Mouse (Mus musculus) left cerebral cortex, postnatal 25 days (tissue): ENCODE measurements around the gene Esp18. TPM values are rescaled to one million over a fixed set of nuclear protein-coding genes. Genes with fewer than 3 reads are reported as not detected.

ENCODE experiments used
- DNase-seq, 2 experiments: peaks; one replicate each; pipeline ENCODE4 v3.0.0; 2022; ENCODE audit warnings: low spot score in 2 of 2, mixed read lengths in 1 of 2
- intact Hi-C: fragments of 180-260 bp; cut with DNase I; formaldehyde crosslinking; loops from one replicate; pipeline ENCODE4 v1.15.1; 2025
- microRNA-seq, 2 experiments: library from miRNA; unstranded; fragments of <30 nt; microRNA quantifications; one replicate each; pipeline ENCODE4 v1.2.0; 2022
- total RNA-seq, 2 experiments: library from RNA; stranded (reverse); gene quantifications; 2 replicates each; pipeline ENCODE4 v1.2.3; 2021

Esp18 gene
- not detected for total RNA-seq

DNA sequence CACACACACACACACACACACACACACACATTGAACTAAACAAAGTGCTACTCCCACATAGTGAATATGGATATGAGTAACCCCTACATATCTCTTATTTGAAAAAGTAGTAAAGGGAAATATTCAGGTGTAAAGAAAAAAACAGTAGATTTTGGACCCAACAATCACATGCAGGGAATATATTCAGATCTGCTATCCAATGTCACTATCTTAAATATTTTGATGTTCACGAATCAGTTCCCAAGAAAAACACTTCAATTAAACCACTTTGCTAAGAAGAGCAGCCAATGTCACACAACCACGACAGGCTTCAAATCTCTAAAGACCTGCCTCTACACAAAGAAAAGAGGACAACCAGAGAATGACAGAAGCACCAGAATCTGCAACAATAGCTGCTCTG, at the start of gene Esp18:
TSS of gene Esp18 (plus strand) at position 301 of the 400 bp plus-strand sequence.
- DNase-seq = no peak
- intact Hi-C loops = no loop called here

DNA sequence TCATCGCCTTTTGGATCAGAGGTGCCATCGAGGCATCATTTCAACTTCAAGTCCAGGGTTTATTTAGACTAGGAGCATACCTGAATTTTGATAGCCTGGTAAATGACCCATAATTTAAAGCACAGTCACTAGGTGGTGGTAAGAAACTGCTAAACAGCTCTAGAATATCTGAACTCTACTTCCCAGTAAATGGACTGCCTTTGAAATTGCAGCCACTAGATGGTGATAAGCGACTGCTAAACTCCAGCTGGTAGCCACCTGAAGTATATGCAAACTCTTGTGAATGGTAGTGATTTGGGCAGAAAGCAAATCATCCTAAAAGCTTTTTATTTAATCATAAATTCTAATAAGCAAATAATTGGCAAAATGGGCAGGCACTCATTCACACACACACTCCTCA, 42.8 kb upstream of the Esp18 start:
- no peak for DNase-seq

More for the DNA sequence above, 42.8 kb upstream of the Esp18 start:
- intact Hi-C loops = no loop called here

Small RNAs within 50 kb of the gene (microRNA-seq; reads per million reads assigned to microRNA genes)
- gene Gm26429 = 0 reads per million in 2 experiments

Other genes with a start within 250 kb of the Esp18 start
- gene Esp16, start 129.8 kb downstream of the Esp18 start, total RNA-seq = not detected
- gene Esp15, start 234.6 kb downstream of the Esp18 start, total RNA-seq = not detected